In genomic region chr6:122706337-122706840, GRCm38 (mm10) we compare ENCODE assay signal across 23 mouse cellular contexts. TPM values are rescaled to one million over a fixed set of nuclear protein-coding genes. Genes with fewer than 3 reads are reported as not detected.
"Had no signal": no experiment of that assay in that cellular context is flagged by ENCODE, and none has a peak within 500 bp of the region (broad histone marks: within the 10 kb centered on the region; RNA-seq: fewer than 3 reads in every experiment).

No protein-coding gene starts in this region.

- H3K9ac ChIP-seq: liver, embryonic 15.5 days; liver, postnatal 0 days; lung, embryonic 15.5 days; midbrain, embryonic 12.5 days; neural tube, embryonic 13.5 days; neural tube, embryonic 15.5 days; stomach, embryonic 15.5 days had no signal

- H3K4me3 ChIP-seq: liver, embryonic 15.5 days; lung, embryonic 15.5 days; midbrain, embryonic 12.5 days; myocyte; neural tube, embryonic 13.5 days; neural tube, embryonic 15.5 days; stomach, embryonic 15.5 days had no signal

- H3K4me2 ChIP-seq: liver, embryonic 15.5 days; lung, embryonic 15.5 days; midbrain, embryonic 12.5 days; neural tube, embryonic 13.5 days; neural tube, embryonic 15.5 days; stomach, embryonic 15.5 days had no signal

- DNase-seq: liver, postnatal 0 days; lung, adult 2 months; lung, postnatal 10 days; lung, postnatal 4 days; midbrain, embryonic 14.5 days; retina, postnatal 1 day; right cerebral cortex, adult 18-20 months; thymus, adult 2 months; thymus, postnatal 14 days; thymus, postnatal 36 days had no signal

- ATAC-seq: liver, postnatal 0 days; midbrain, embryonic 16.5 days had no signal

- H3K4me1 ChIP-seq: liver, embryonic 15.5 days had no signal

- H3K36me3 ChIP-seq: liver, embryonic 15.5 days; lung, embryonic 15.5 days; midbrain, embryonic 12.5 days; neural tube, embryonic 13.5 days; neural tube, embryonic 15.5 days; stomach, embryonic 15.5 days had no signal

- H3K9me3 ChIP-seq: liver, embryonic 15.5 days; lung, embryonic 15.5 days; midbrain, embryonic 12.5 days; neural tube, embryonic 13.5 days; neural tube, embryonic 15.5 days; stomach, embryonic 15.5 days had no signal

- H3K27me3 ChIP-seq: neural tube, embryonic 15.5 days; stomach, embryonic 15.5 days had no signal

- H3K27ac ChIP-seq: liver, embryonic 15.5 days; lung, embryonic 15.5 days; midbrain, embryonic 12.5 days; neural tube, embryonic 13.5 days; neural tube, embryonic 15.5 days; stomach, embryonic 15.5 days; stomach, postnatal 0 days had no signal

RNA-seq across cellular contexts. Expression of gene Nanog, which starts 0.9 kb away (rescaled TPM):
- total RNA-seq: megakaryocyte, adult 5-6 weeks; megakaryocyte-erythroid progenitor cell, adult 5-6 weeks had no signal
- polyA plus RNA-seq: liver, embryonic 15.5 days; liver, postnatal 0 days; midbrain, embryonic 14.5 days; midbrain, embryonic 16.5 days; neural tube, embryonic 11.5 days; neural tube, embryonic 15.5 days; spleen, adult 2 months had no signal
